Mouse (Mus musculus): ENCODE data around the gene Cacng6. TPM values are rescaled to one million over a fixed set of nuclear protein-coding genes. Genes with fewer than 3 reads are reported as not detected.

Cacng6 gene
- polyA plus RNA-seq, 1 experiment from 2014 or later = not detected

GRCm38 (mm10) chr7:3423430-3423829 lies 565 bp upstream of the Cacng6 start:
- H3K27me3 ChIP-seq (ENCODE audit: low read depth, poor library complexity, severe bottlenecking) = peaks cover 74% of the 10 kb centered on the region
- peak overlapping the region; percentile 53 for H3K4me3 ChIP-seq
- H3K36me3 ChIP-seq = no peaks in the 10 kb centered on the region
- WGBS = under 1% methylated on average over 29 of the region's 30 CpGs
- no peaks in the 10 kb centered on the region for H3K9me3 ChIP-seq (replicated peaks)
- peak; percentile 45 for DNase-seq (ENCODE audit: low spot score)
- peaks cover 9% of the 10 kb centered on the region for H3K4me1 ChIP-seq
- H3K27ac ChIP-seq (replicated peaks) = no peak overlapping the region; the same call in 1 of the 2 replicates

GRCm38 (mm10) chr7:3425141-3425540 lies 1.1 kb downstream of the Cacng6 start:
- H3K9me3 ChIP-seq (replicated peaks) = no peaks in the 10 kb centered on the region
- no peaks in the 10 kb centered on the region for H3K36me3 ChIP-seq
- peaks cover 60% of the 10 kb centered on the region for H3K27me3 ChIP-seq (ENCODE audit: low read depth, poor library complexity, severe bottlenecking)
- no peak overlapping the region for H3K27ac ChIP-seq (replicated peaks)
- H3K4me3 ChIP-seq = no peak overlapping the region
- peaks cover 9% of the 10 kb centered on the region for H3K4me1 ChIP-seq
- whole genome bisulfite sequencing = 94% methylated on average over 5 of the region's 5 CpGs
- DNase-seq (ENCODE audit: low spot score) = no peak

GRCm38 (mm10) chr7:3430161-3430560 lies 6.2 kb downstream of the Cacng6 start:
- Histone ChIP-seq H3K4me3 (no peak overlapping the region), H3K27ac (replicated peaks) (no peak overlapping the region), H3K4me1 (no peaks in the 10 kb centered on the region), H3K36me3 (no peaks in the 10 kb centered on the region), H3K9me3 (replicated peaks) (no peaks in the 10 kb centered on the region), H3K27me3 (ENCODE audit: low read depth, poor library complexity, severe bottlenecking) (peaks cover 10% of the 10 kb centered on the region)
- 78% methylated on average over 6 of the region's 6 CpGs for WGBS
- no peak for DNase-seq (ENCODE audit: low spot score)

GRCm38 (mm10) chr7:3432066-3432465 lies 8.1 kb downstream of the Cacng6 start:
- WGBS = 66% methylated on average over 1 of the region's 1 CpGs
- H3K4me3 ChIP-seq = no peak overlapping the region
- no peaks in the 10 kb centered on the region for H3K27me3 ChIP-seq (ENCODE audit: low read depth, poor library complexity, severe bottlenecking)
- H3K4me1 ChIP-seq = no peaks in the 10 kb centered on the region
- no peak for DNase-seq (ENCODE audit: low spot score)
- H3K9me3 ChIP-seq (replicated peaks) = no peaks in the 10 kb centered on the region
- H3K36me3 ChIP-seq = no peaks in the 10 kb centered on the region
- no peak overlapping the region for H3K27ac ChIP-seq (replicated peaks)

- 79% methylated on average over 5 of the region's 5 CpGs for WGBS
- Histone ChIP-seq H3K4me1 (no peaks in the 10 kb centered on the region), H3K27ac (replicated peaks) (no peak overlapping the region), H3K27me3 (ENCODE audit: low read depth, poor library complexity, severe bottlenecking) (no peaks in the 10 kb centered on the region), H3K36me3 (no peaks in the 10 kb centered on the region), H3K9me3 (replicated peaks) (no peaks in the 10 kb centered on the region), H3K4me3 (no peak overlapping the region)
- DNase-seq (ENCODE audit: low spot score) = no peak
Observed at GRCm38 (mm10) chr7:3437941-3438340, 13.9 kb downstream of the Cacng6 start.

GRCm38 (mm10) chr7:3439984-3440383 lies 16.0 kb downstream of the Cacng6 start:
- 87% methylated on average over 11 of the region's 11 CpGs for WGBS
- DNase-seq (ENCODE audit: low spot score) = no peak
- H3K4me1 ChIP-seq = no peaks in the 10 kb centered on the region
- no peak overlapping the region for H3K4me3 ChIP-seq
- no peak overlapping the region for H3K27ac ChIP-seq (replicated peaks)
- no peaks in the 10 kb centered on the region for H3K9me3 ChIP-seq (replicated peaks)
- no peaks in the 10 kb centered on the region for H3K36me3 ChIP-seq
- no peaks in the 10 kb centered on the region for H3K27me3 ChIP-seq (ENCODE audit: low read depth, poor library complexity, severe bottlenecking)

- H3K9me3 ChIP-seq (replicated peaks) = no peaks in the 10 kb centered on the region
- no peaks in the 10 kb centered on the region for H3K36me3 ChIP-seq
- DNase-seq (ENCODE audit: low spot score) = no peak
- H3K27me3 ChIP-seq (ENCODE audit: low read depth, poor library complexity, severe bottlenecking) = no peaks in the 10 kb centered on the region
- no peak overlapping the region for H3K27ac ChIP-seq (replicated peaks)
- 82% methylated on average over 8 of the region's 8 CpGs for WGBS
- no peak overlapping the region for H3K4me3 ChIP-seq
- no peaks in the 10 kb centered on the region for H3K4me1 ChIP-seq
Observed at GRCm38 (mm10) chr7:3440526-3440925, 16.5 kb downstream of the Cacng6 start.

GRCm38 (mm10) chr7:3442476-3443062 lies 18.6 kb downstream of the Cacng6 start:
- Histone ChIP-seq H3K27me3 (ENCODE audit: low read depth, poor library complexity, severe bottlenecking) (no peaks in the 10 kb centered on the region), H3K4me3 (no peak overlapping the region), H3K27ac (replicated peaks) (no peak overlapping the region), H3K36me3 (no peaks in the 10 kb centered on the region), H3K4me1 (no peaks in the 10 kb centered on the region), H3K9me3 (replicated peaks) (no peaks in the 10 kb centered on the region)
- 85% methylated on average over 10 of the region's 10 CpGs for WGBS
- DNase-seq (ENCODE audit: low spot score) = no peak

- Histone ChIP-seq H3K36me3 (no peaks in the 10 kb centered on the region), H3K4me1 (no peaks in the 10 kb centered on the region), H3K4me3 (no peak overlapping the region), H3K9me3 (replicated peaks) (no peaks in the 10 kb centered on the region), H3K27ac (replicated peaks) (no peak overlapping the region), H3K27me3 (ENCODE audit: low read depth, poor library complexity, severe bottlenecking) (no peaks in the 10 kb centered on the region)
- no peak for DNase-seq (ENCODE audit: low spot score)
- WGBS = 77% methylated on average over 3 of the region's 3 CpGs
Observed at GRCm38 (mm10) chr7:3444678-3445077, 20.7 kb downstream of the Cacng6 start.

- no peaks in the 10 kb centered on the region for H3K4me1 ChIP-seq
- H3K4me3 ChIP-seq = no peak overlapping the region
- H3K9me3 ChIP-seq (replicated peaks) = no peaks in the 10 kb centered on the region
- H3K36me3 ChIP-seq = no peaks in the 10 kb centered on the region
- H3K27ac ChIP-seq (replicated peaks) = no peak overlapping the region
- no peak for DNase-seq (ENCODE audit: low spot score)
- H3K27me3 ChIP-seq (ENCODE audit: low read depth, poor library complexity, severe bottlenecking) = no peaks in the 10 kb centered on the region
- 89% methylated on average over 3 of the region's 3 CpGs for WGBS
Observed at GRCm38 (mm10) chr7:3446584-3446983, 22.6 kb downstream of the Cacng6 start.

- Histone ChIP-seq H3K4me3 (no peak overlapping the region), H3K27ac (replicated peaks) (no peak overlapping the region), H3K4me1 (no peaks in the 10 kb centered on the region), H3K36me3 (no peaks in the 10 kb centered on the region), H3K27me3 (ENCODE audit: low read depth, poor library complexity, severe bottlenecking) (no peaks in the 10 kb centered on the region), H3K9me3 (replicated peaks) (no peaks in the 10 kb centered on the region)
- no peak for DNase-seq (ENCODE audit: low spot score)
- WGBS = 81% methylated on average over 4 of the region's 4 CpGs
Observed at GRCm38 (mm10) chr7:3447026-3447425, 23.0 kb downstream of the Cacng6 start.

- no peaks in the 10 kb centered on the region for H3K36me3 ChIP-seq
- no peaks in the 10 kb centered on the region for H3K9me3 ChIP-seq (replicated peaks)
- H3K27ac ChIP-seq (replicated peaks) = no peak overlapping the region
- H3K27me3 ChIP-seq (ENCODE audit: low read depth, poor library complexity, severe bottlenecking) = no peaks in the 10 kb centered on the region
- no peak overlapping the region for H3K4me3 ChIP-seq
- 22% methylated on average over 15 of the region's 15 CpGs for WGBS
- no peaks in the 10 kb centered on the region for H3K4me1 ChIP-seq
- peak; percentile 80 for DNase-seq (ENCODE audit: low spot score)
Observed at GRCm38 (mm10) chr7:3448737-3449454, 24.9 kb downstream of the Cacng6 start.

GRCm38 (mm10) chr7:3450671-3451070 lies 26.7 kb downstream of the Cacng6 start:
- Histone ChIP-seq H3K27me3 (ENCODE audit: low read depth, poor library complexity, severe bottlenecking) (no peaks in the 10 kb centered on the region), H3K36me3 (no peaks in the 10 kb centered on the region), H3K4me3 (no peak overlapping the region), H3K27ac (replicated peaks) (no peak overlapping the region), H3K4me1 (no peaks in the 10 kb centered on the region), H3K9me3 (replicated peaks) (no peaks in the 10 kb centered on the region)
- WGBS = 73% methylated on average over 5 of the region's 5 CpGs
- DNase-seq (ENCODE audit: low spot score) = no peak

All from midbrain, embryonic 10.5 days (tissue).